Mouse (Mus musculus): ENCODE results near the gene Eml6. TPM values are rescaled to one million over a fixed set of nuclear protein-coding genes. Genes with fewer than 3 reads are reported as not detected.

The Eml6 gene
- polyA plus RNA-seq, 1 experiment, result 0.70 TPM

DNA sequence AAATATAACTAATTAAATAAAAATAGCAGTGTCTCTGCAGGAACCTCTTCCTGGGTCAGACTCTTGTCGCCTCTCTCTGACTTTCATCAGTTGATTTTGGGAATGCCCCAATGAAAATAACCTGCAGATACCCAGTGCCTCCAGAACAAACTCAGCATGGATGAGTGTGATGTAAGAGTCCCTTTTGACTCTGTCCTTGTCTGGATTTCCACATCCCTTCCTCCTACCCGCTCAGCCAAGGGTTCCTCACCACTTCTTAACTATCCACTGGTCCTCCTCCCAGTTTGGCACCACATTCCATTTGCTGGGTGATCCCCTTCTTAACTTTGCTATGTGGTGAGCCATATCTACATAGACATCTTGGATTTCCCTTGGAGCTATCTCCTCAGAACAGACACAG lies 235.0 kb downstream of the Eml6 start:
- Histone ChIP-seq H3K27me3 (ENCODE audit: control insufficient read depth, insufficient read depth, low read length, poor library complexity, severe bottlenecking) (no peaks in the 10 kb centered on the region), H3K36me3 (ENCODE audit: control insufficient read depth, insufficient read depth, low read length, poor library complexity, severe bottlenecking) (no peaks in the 10 kb centered on the region), H3K9me3 (replicated peaks; ENCODE audit: control insufficient read depth, insufficient read depth, low read length, poor library complexity, severe bottlenecking) (no peaks in the 10 kb centered on the region), H3K9ac (ENCODE audit: low read depth, poor library complexity, severe bottlenecking) (no peak overlapping the region), H3K4me3 (ENCODE audit: low read depth, low read length) (no peak overlapping the region), H3K4me1 (ENCODE audit: control insufficient read depth, insufficient read depth, low read length) (no peaks in the 10 kb centered on the region), H3K27ac (ENCODE audit: insufficient read depth, low read length) (no peak overlapping the region)
- no peak for TF ChIP-seq POLR2A (IDR thresholded peaks at IDR 0.05; ENCODE audit: insufficient read depth, low read length)

DNA sequence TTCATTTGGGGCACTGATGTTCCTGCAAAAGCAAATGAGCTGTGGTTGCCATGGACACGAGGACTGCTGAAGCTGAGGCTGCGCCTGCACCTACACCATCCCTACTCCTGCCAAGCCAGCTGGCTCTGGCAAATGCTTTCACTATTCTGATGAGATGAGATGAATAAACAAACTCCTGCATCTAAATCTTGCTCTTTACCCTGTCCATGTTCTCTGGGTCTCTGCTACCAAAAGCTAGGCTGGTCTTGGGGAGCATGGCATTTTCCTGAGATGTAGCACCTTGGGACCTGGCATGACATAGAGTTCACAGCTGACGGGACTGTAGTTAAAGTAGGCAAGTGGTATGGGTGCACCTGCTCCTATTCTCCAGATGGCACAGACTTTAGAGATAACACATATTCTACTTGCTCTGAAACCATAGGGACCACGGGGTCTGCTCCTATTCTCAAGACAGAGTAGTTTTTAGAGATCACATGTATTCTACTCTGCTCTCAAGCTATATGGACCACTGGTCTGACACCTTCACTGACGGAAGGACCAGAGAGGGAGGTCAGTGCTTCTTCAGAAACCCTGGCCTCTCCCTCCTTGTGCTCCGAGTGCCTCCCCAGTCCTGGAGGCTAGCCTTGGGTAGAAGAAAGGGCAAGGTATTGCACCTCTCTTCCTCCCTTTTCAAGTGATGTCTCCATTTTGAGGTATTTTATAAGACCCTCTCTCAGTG lies 236.8 kb downstream of the Eml6 start:
- TF ChIP-seq POLR2A (IDR thresholded peaks at IDR 0.05; ENCODE audit: insufficient read depth, low read length) (no peak), EP300 (IDR thresholded peaks at IDR 0.05; ENCODE audit: insufficient read depth, low read depth, low read length) (no peak), CTCF (IDR thresholded peaks at IDR 0.05; ENCODE audit: low read depth, low read length) (no peak)

DNA sequence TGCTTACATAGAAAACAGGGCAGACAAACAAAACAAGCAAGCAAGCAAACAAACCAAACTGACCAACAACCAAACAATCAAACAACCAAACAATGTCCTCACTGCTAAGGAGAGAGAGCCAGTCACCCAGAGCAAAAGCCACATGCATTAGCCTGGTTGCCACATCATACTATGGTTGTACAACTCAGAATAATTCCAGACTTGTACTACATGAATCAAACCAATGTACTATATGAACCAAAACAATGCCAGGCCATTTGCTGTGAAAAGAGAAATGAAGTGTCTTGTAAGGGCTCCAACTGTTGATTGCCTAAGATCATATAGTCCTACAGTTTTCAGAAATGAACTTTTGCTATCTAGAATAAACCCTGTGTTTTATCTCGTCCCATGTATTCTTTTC lies 237.3 kb downstream of the Eml6 start:
- no peaks in the 10 kb centered on the region for H3K4me1 ChIP-seq (ENCODE audit: control insufficient read depth, insufficient read depth, low read length)
- no peak overlapping the region for H3K27ac ChIP-seq (ENCODE audit: insufficient read depth, low read length)
- no peak overlapping the region for H3K4me3 ChIP-seq (ENCODE audit: low read depth, low read length)
- no peaks in the 10 kb centered on the region for H3K9me3 ChIP-seq (replicated peaks; ENCODE audit: control insufficient read depth, insufficient read depth, low read length, poor library complexity, severe bottlenecking)
- TF ChIP-seq CTCF (IDR thresholded peaks at IDR 0.05; ENCODE audit: low read depth, low read length), result no peak
- no peak for TF ChIP-seq EP300 (IDR thresholded peaks at IDR 0.05; ENCODE audit: insufficient read depth, low read depth, low read length)
- no peak for TF ChIP-seq POLR2A (IDR thresholded peaks at IDR 0.05; ENCODE audit: insufficient read depth, low read length)
- H3K36me3 ChIP-seq (ENCODE audit: control insufficient read depth, insufficient read depth, low read length, poor library complexity, severe bottlenecking), result no peaks in the 10 kb centered on the region
- H3K27me3 ChIP-seq (ENCODE audit: control insufficient read depth, insufficient read depth, low read length, poor library complexity, severe bottlenecking), result no peaks in the 10 kb centered on the region
- H3K9ac ChIP-seq (ENCODE audit: low read depth, poor library complexity, severe bottlenecking), result no peak overlapping the region

More for the DNA sequence above, 236.8 kb downstream of the Eml6 start:
- H3K9me3 ChIP-seq (replicated peaks; ENCODE audit: control insufficient read depth, insufficient read depth, low read length, poor library complexity, severe bottlenecking), result no peaks in the 10 kb centered on the region
- H3K4me3 ChIP-seq (ENCODE audit: low read depth, low read length), result no peak overlapping the region
- no peak overlapping the region for H3K9ac ChIP-seq (ENCODE audit: low read depth, poor library complexity, severe bottlenecking)
- no peak overlapping the region for H3K27ac ChIP-seq (ENCODE audit: insufficient read depth, low read length)
- no peaks in the 10 kb centered on the region for H3K4me1 ChIP-seq (ENCODE audit: control insufficient read depth, insufficient read depth, low read length)
- no peaks in the 10 kb centered on the region for H3K36me3 ChIP-seq (ENCODE audit: control insufficient read depth, insufficient read depth, low read length, poor library complexity, severe bottlenecking)
- H3K27me3 ChIP-seq (ENCODE audit: control insufficient read depth, insufficient read depth, low read length, poor library complexity, severe bottlenecking), result no peaks in the 10 kb centered on the region

DNA sequence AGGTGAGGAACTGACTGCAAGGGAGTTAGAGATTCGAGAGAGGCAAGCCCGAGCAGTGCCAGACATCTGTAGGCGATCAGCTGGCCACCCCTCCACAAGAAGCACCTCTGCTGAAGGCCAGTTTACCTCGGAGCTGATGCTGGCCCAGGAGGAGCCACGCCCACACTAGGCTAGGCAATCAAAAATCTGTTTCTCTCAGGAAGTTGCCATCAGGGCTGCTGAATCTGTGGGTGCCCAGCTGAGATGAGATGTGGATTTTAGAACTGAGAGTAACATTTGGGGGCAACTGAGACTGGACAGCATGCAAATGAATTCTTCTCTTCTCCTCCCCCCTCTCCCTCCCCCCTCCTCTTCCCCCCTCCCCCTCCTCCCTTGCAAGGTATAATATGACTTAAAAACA lies 238.4 kb downstream of the Eml6 start:
- Histone ChIP-seq H3K36me3 (ENCODE audit: control insufficient read depth, insufficient read depth, low read length, poor library complexity, severe bottlenecking) (no peaks in the 10 kb centered on the region), H3K4me1 (ENCODE audit: control insufficient read depth, insufficient read depth, low read length) (no peaks in the 10 kb centered on the region), H3K27ac (ENCODE audit: insufficient read depth, low read length) (no peak overlapping the region), H3K27me3 (ENCODE audit: control insufficient read depth, insufficient read depth, low read length, poor library complexity, severe bottlenecking) (no peaks in the 10 kb centered on the region), H3K4me3 (ENCODE audit: low read depth, low read length) (no peak overlapping the region), H3K9ac (ENCODE audit: low read depth, poor library complexity, severe bottlenecking) (no peak overlapping the region), H3K9me3 (replicated peaks; ENCODE audit: control insufficient read depth, insufficient read depth, low read length, poor library complexity, severe bottlenecking) (no peaks in the 10 kb centered on the region)
- TF ChIP-seq CTCF (IDR thresholded peaks at IDR 0.05; ENCODE audit: low read depth, low read length), result no peak
- no peak for TF ChIP-seq POLR2A (IDR thresholded peaks at IDR 0.05; ENCODE audit: insufficient read depth, low read length)
- TF ChIP-seq EP300 (IDR thresholded peaks at IDR 0.05; ENCODE audit: insufficient read depth, low read depth, low read length), result no peak

DNA sequence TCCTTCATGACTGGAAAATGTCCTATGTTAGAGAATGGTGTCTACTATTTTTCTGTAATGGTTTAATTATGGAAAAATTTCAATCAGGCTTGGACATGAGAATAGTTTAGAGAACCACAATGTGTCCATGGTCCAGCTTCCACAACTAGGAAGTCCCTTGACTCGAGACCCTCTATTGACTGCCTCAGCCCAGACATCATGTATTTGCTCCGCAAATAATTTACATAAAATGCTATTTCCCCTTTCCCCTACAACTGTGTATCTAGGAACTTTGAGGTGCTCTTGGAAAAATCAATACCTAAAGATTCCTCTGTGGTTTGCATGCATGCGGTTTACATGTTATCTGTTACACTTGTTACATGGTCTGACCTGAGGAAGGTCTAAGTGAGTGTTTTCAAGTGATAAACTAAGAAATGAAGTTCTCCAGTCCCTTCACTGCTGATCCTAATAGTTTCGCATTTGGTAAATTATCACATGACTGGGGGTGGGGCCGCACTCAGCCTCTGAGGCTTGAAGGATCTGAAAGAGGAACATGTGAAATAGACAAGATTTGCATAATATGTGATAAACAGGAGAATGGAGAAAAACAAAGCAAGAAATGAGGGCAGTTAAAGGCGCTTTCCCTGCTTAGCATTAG lies 239.1 kb downstream of the Eml6 start:
- no peaks in the 10 kb centered on the region for H3K4me1 ChIP-seq (ENCODE audit: control insufficient read depth, insufficient read depth, low read length)
- no peak overlapping the region for H3K9ac ChIP-seq (ENCODE audit: low read depth, poor library complexity, severe bottlenecking)
- TF ChIP-seq CTCF (IDR thresholded peaks at IDR 0.05; ENCODE audit: low read depth, low read length) (no peak), POLR2A (IDR thresholded peaks at IDR 0.05; ENCODE audit: insufficient read depth, low read length) (no peak), EP300 (IDR thresholded peaks at IDR 0.05; ENCODE audit: insufficient read depth, low read depth, low read length) (no peak)
- no peaks in the 10 kb centered on the region for H3K36me3 ChIP-seq (ENCODE audit: control insufficient read depth, insufficient read depth, low read length, poor library complexity, severe bottlenecking)
- no peaks in the 10 kb centered on the region for H3K27me3 ChIP-seq (ENCODE audit: control insufficient read depth, insufficient read depth, low read length, poor library complexity, severe bottlenecking)
- no peak overlapping the region for H3K27ac ChIP-seq (ENCODE audit: insufficient read depth, low read length)
- H3K4me3 ChIP-seq (ENCODE audit: low read depth, low read length), result no peak overlapping the region
- no peaks in the 10 kb centered on the region for H3K9me3 ChIP-seq (replicated peaks; ENCODE audit: control insufficient read depth, insufficient read depth, low read length, poor library complexity, severe bottlenecking)

DNA sequence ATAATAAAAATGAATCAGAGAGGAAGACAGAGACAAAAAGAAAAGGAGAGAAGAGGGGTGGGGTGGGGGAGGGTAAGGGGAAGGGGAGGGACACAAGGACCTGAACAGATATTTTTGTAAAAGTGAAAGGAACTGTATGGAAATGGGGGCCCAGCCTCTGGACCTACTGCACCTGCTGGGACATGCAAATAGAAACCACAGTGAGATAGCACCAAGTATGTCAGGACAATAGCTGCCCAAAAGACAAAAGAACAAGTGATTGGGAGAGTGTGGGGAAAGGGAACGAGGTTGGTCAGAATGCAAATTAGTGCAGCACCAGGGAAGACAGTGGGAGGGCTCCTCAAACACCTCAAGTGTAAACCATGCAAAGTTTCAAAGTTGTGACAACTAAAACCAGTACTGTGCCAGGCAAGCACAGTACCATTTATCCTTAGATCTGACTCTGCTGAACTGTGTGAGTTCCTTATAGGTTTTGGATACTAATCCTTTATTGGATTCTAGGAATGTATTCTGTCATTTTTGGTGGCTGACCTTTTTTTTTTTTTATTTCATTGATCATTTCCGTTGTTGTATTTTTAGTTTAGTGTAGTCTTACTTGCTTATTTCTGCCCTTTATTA lies 246.3 kb downstream of the Eml6 start:
- H3K9ac ChIP-seq (ENCODE audit: low read depth, poor library complexity, severe bottlenecking), result no peak overlapping the region

More for the DNA sequence above, 246.3 kb downstream of the Eml6 start:
- H3K27me3 ChIP-seq (ENCODE audit: control insufficient read depth, insufficient read depth, low read length, poor library complexity, severe bottlenecking), result no peaks in the 10 kb centered on the region
- TF ChIP-seq POLR2A (IDR thresholded peaks at IDR 0.05; ENCODE audit: insufficient read depth, low read length) (no peak), EP300 (IDR thresholded peaks at IDR 0.05; ENCODE audit: insufficient read depth, low read depth, low read length) (no peak), CTCF (IDR thresholded peaks at IDR 0.05; ENCODE audit: low read depth, low read length) (no peak)
- no peak overlapping the region for H3K4me3 ChIP-seq (ENCODE audit: low read depth, low read length)
- no peaks in the 10 kb centered on the region for H3K36me3 ChIP-seq (ENCODE audit: control insufficient read depth, insufficient read depth, low read length, poor library complexity, severe bottlenecking)
- H3K27ac ChIP-seq (ENCODE audit: insufficient read depth, low read length), result no peak overlapping the region
- H3K9me3 ChIP-seq (replicated peaks; ENCODE audit: control insufficient read depth, insufficient read depth, low read length, poor library complexity, severe bottlenecking), result peaks cover 3% of the 10 kb centered on the region; the same call in 1 of the 2 replicates
- H3K4me1 ChIP-seq (ENCODE audit: control insufficient read depth, insufficient read depth, low read length), result no peaks in the 10 kb centered on the region

All from ES-Bruce4 (cell line).